Mouse (Mus musculus): ENCODE data around the gene Rbbp4. TPM values are rescaled to one million over a fixed set of nuclear protein-coding genes. Genes with fewer than 3 reads are reported as not detected.
A peak's percentile ranks its signal among the peaks of the same experiment; 100 is the strongest.

Rbbp4 gene
- polyA plus RNA-seq, 1 experiment from 2014 or later = 159 TPM

DNA sequence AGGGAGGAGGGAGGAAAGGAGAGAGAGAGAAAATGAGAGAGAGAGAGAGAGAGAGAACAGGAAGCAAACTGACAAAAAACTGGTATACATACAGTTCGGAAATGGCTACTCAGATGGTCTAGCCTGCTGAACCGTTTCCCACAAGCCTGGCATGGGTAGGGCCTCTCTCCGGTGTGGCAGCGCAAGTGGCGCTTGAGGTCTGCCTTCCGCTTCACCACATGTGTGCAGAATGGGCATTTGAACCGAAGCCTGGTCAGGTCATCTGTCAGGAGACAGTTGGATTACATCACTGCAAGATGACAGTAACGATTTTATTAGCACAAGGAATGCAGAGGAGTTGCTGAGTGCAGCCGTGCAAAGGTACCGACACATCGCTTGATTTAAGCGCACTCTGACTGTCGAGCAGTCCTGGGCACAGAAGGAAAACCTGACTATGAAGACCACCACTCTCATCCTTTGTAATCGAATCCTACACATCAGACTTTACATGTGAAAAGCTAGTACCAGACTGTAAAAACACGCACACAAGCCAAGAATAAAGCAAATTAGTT, 22.5 kb upstream of the Rbbp4 start:
- Histone ChIP-seq H3K4me2 (replicated peaks; ENCODE audit: low read depth, low read length) (no peak overlapping the region), H3K27me3 (replicated peaks; ENCODE audit: insufficient read depth, low read length) (no peaks in the 10 kb centered on the region), H3K4me1 (ENCODE audit: insufficient read depth, low read depth, low read length) (no peaks in the 10 kb centered on the region), H3K9me3 (ENCODE audit: low read length) (no peaks in the 10 kb centered on the region), H3K27ac (ENCODE audit: low read length) (no peak overlapping the region), H3K36me3 (ENCODE audit: insufficient read depth, low read length) (peaks cover 22% of the 10 kb centered on the region; the same call in 1 of the 2 replicates), H3K9ac (replicated peaks; ENCODE audit: low read depth) (no peak overlapping the region), H3K4me3 (ENCODE audit: low read depth, low read length) (no peak overlapping the region)
- DNase-seq (ENCODE audit: low spot score) (no peak), ATAC-seq (no peak)
- WGBS = 83% methylated on average over 15 of the region's 15 CpGs
- TF ChIP-seq EP300 (IDR thresholded peaks at IDR 0.05) (no peak), CTCF (IDR thresholded peaks at IDR 0.05) (no peak)

DNA sequence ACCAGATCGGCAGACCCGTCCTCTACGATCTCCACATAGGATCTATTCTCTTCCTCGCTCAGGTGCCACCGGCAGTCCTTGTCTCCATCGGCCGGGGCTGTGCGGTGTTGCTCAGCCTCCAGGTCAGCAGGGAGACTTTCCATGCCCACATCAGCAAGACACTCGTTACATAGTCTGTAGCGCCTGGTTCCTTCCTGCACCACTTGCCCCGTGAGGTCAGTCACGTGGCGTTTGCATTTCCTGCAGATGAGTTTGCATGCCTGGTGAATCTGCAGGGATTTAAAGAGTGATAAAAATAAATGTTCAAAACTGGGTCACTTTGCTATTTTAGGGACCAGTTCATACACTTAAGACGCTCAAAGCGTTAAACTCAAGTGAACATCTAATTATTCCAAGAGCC, 19.1 kb upstream of the Rbbp4 start:
- H3K4me2 ChIP-seq (replicated peaks; ENCODE audit: low read depth, low read length) = no peak overlapping the region
- H3K4me1 ChIP-seq (ENCODE audit: insufficient read depth, low read depth, low read length) = no peaks in the 10 kb centered on the region
- TF ChIP-seq EP300 (IDR thresholded peaks at IDR 0.05) (no peak), CTCF (IDR thresholded peaks at IDR 0.05) (no peak)
- no peaks in the 10 kb centered on the region for H3K27me3 ChIP-seq (replicated peaks; ENCODE audit: insufficient read depth, low read length)
- ATAC-seq = no peak
- DNase-seq (ENCODE audit: low spot score) = no peak
- no peak overlapping the region for H3K27ac ChIP-seq (ENCODE audit: low read length)
- 75% methylated on average over 15 of the region's 15 CpGs for WGBS
- H3K4me3 ChIP-seq (ENCODE audit: low read depth, low read length) = no peak overlapping the region
- H3K9me3 ChIP-seq (ENCODE audit: low read length) = no peaks in the 10 kb centered on the region
- H3K36me3 ChIP-seq (ENCODE audit: insufficient read depth, low read length) = peaks cover 15% of the 10 kb centered on the region; the same call in 1 of the 2 replicates
- H3K9ac ChIP-seq (replicated peaks; ENCODE audit: low read depth) = no peak overlapping the region

DNA sequence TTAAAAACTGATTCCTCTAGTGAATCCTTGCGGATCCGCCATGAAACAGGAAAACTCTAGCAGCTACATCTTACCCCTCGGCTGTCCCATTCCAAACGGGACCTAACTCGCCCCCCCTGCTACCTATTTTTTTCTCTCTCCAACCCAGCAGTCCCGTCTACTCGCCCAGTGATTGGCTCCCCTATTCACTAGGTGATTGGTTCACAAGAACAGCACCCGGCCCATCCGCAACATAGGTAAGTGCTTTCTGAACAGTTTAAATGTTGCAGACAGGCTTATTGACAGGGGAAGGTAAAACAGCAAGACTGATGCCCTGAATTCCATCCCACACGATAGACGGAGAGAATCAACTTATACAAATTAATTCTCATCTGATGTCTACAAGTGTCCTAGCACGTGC, 18.0 kb upstream of the Rbbp4 start:
- H3K9me3 ChIP-seq (ENCODE audit: low read length) = no peaks in the 10 kb centered on the region
- H3K27me3 ChIP-seq (replicated peaks; ENCODE audit: insufficient read depth, low read length) = no peaks in the 10 kb centered on the region
- no peak overlapping the region for H3K4me2 ChIP-seq (replicated peaks; ENCODE audit: low read depth, low read length)
- no peak overlapping the region for H3K9ac ChIP-seq (replicated peaks; ENCODE audit: low read depth)
- DNase-seq (ENCODE audit: low spot score) = no peak
- no peak overlapping the region for H3K27ac ChIP-seq (ENCODE audit: low read length)
- H3K36me3 ChIP-seq (ENCODE audit: insufficient read depth, low read length) = peaks cover 15% of the 10 kb centered on the region; the same call in 1 of the 2 replicates
- 86% methylated on average over 12 of the region's 12 CpGs for WGBS
- no peak for TF ChIP-seq EP300 (IDR thresholded peaks at IDR 0.05)
- no peak for TF ChIP-seq CTCF (IDR thresholded peaks at IDR 0.05)
- no peak overlapping the region for H3K4me3 ChIP-seq (ENCODE audit: low read depth, low read length)
- ATAC-seq = no peak
- H3K4me1 ChIP-seq (ENCODE audit: insufficient read depth, low read depth, low read length) = no peaks in the 10 kb centered on the region

DNA sequence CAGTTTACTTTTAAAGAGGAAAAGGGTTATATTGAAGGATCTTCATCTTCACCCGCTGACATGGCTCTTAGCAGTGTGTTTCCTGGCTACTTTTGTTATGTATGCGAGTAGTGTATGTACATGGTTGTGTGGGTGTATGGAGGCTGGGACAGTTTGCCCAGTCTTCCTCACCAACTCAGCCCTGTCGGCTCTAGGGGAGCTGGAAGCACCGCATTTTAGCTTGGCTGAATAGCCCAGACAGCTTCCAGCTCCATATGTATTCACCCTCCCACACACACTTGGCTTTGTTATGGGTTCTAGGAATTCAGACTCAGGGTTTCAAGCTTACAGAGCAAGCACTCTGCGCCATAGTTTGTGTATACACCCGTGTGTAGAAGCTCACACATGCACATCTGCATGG, 15.9 kb upstream of the Rbbp4 start:
- H3K36me3 ChIP-seq (ENCODE audit: insufficient read depth, low read length) = 0 out of 2 replicates have a peak, but pooled peaks cover 11% of the 10 kb centered on the region
- peak; percentile 16; the same call in 1 of the 2 replicates for ATAC-seq

DNA sequence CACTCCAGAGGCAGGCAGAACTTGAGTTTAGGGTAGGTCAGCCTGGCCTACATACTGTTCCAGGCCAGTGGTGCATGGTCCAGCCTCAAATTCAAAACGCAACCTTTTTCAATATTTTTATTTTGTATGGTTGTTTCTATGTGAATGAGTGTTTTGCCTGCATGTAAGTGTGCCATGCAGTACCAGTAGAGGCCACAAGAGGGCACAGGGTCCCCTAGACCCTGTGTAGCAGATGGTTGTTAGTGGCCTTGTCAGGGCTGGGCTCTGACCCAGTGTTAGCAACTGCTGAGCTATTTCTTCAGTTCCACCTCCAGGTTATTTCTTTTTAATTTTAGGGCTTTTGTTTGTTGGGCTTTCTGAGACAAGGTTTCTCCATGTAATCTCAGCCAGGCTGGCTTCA, 15.5 kb upstream of the Rbbp4 start:
- ATAC-seq (peak; percentile 85), DNase-seq (ENCODE audit: low spot score) (peak; percentile 85)
- WGBS = 10% methylated on average over 1 of the region's 1 CpGs
- 0 out of 2 replicates have a peak, but pooled peaks cover 6% of the 10 kb centered on the region for H3K36me3 ChIP-seq (ENCODE audit: insufficient read depth, low read length)
- no peak overlapping the region for H3K27ac ChIP-seq (ENCODE audit: low read length)
- no peak overlapping the region for H3K4me2 ChIP-seq (replicated peaks; ENCODE audit: low read depth, low read length)
- no peaks in the 10 kb centered on the region for H3K4me1 ChIP-seq (ENCODE audit: insufficient read depth, low read depth, low read length)
- no peak for TF ChIP-seq EP300 (IDR thresholded peaks at IDR 0.05)
- TF ChIP-seq CTCF (IDR thresholded peaks at IDR 0.05) = peak; percentile 98
- H3K9me3 ChIP-seq (ENCODE audit: low read length) = no peaks in the 10 kb centered on the region
- H3K4me3 ChIP-seq (ENCODE audit: low read depth, low read length) = no peak overlapping the region
- no peaks in the 10 kb centered on the region for H3K27me3 ChIP-seq (replicated peaks; ENCODE audit: insufficient read depth, low read length)
- H3K9ac ChIP-seq (replicated peaks; ENCODE audit: low read depth) = no peak overlapping the region

More for the DNA sequence above, 15.9 kb upstream of the Rbbp4 start:
- TF ChIP-seq EP300 (IDR thresholded peaks at IDR 0.05) (no peak), CTCF (IDR thresholded peaks at IDR 0.05) (no peak)
- H3K4me3 ChIP-seq (ENCODE audit: low read depth, low read length) = no peak overlapping the region
- H3K9ac ChIP-seq (replicated peaks; ENCODE audit: low read depth) = no peak overlapping the region
- 63% methylated on average over 6 of the region's 6 CpGs for WGBS
- DNase-seq (ENCODE audit: low spot score) = no peak
- H3K27ac ChIP-seq (ENCODE audit: low read length) = no peak overlapping the region
- no peaks in the 10 kb centered on the region for H3K4me1 ChIP-seq (ENCODE audit: insufficient read depth, low read depth, low read length)
- no peaks in the 10 kb centered on the region for H3K27me3 ChIP-seq (replicated peaks; ENCODE audit: insufficient read depth, low read length)
- H3K9me3 ChIP-seq (ENCODE audit: low read length) = no peaks in the 10 kb centered on the region
- no peak overlapping the region for H3K4me2 ChIP-seq (replicated peaks; ENCODE audit: low read depth, low read length)

DNA sequence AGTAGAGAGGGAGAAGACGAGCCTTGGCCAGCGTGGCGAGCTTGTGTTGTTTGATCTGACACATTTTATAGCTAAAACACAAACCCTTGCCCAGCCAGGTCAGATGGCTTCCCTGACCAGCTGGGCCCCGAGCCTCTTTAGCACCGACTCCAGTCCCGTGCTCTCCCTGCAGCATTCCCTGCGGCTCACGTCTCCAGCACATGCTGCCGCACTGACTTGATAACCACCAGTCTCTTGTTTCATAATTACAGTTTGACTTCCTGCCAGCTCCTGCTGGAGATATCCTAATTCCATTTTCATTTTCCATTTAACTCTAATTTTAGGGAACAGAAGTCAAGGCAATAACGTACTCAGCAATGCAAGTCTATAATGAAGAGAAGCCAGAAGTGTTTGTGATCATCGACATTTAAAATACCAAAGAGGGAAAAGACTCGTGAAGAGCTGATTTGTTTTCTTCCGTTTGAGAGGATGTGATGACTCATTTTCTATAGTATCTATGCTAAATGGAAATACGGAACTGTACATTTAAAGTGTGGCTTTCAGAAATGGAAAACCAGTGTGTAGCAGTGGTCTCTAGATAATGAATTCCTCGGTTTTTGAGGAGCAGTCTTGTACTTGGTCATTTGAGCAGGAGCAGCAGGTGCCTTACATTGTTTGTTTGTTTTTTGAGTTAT, 11.4 kb upstream of the Rbbp4 start:
- WGBS = 68% methylated on average over 15 of the region's 15 CpGs
- Histone ChIP-seq H3K4me2 (replicated peaks; ENCODE audit: low read depth, low read length) (no peak overlapping the region), H3K27ac (ENCODE audit: low read length) (no peak overlapping the region), H3K27me3 (replicated peaks; ENCODE audit: insufficient read depth, low read length) (no peaks in the 10 kb centered on the region), H3K9me3 (ENCODE audit: low read length) (no peaks in the 10 kb centered on the region), H3K36me3 (ENCODE audit: insufficient read depth, low read length) (peaks cover 9% of the 10 kb centered on the region; the same call in 1 of the 2 replicates), H3K9ac (replicated peaks; ENCODE audit: low read depth) (no peak overlapping the region), H3K4me3 (ENCODE audit: low read depth, low read length) (no peak overlapping the region), H3K4me1 (ENCODE audit: insufficient read depth, low read depth, low read length) (no peaks in the 10 kb centered on the region)
- no peak for TF ChIP-seq CTCF (IDR thresholded peaks at IDR 0.05)
- TF ChIP-seq EP300 (IDR thresholded peaks at IDR 0.05) = no peak
- ATAC-seq = no peak
- peak; percentile 32 for DNase-seq (ENCODE audit: low spot score)

Measured in lung, postnatal 0 days (tissue).